Mouse (Mus musculus) cerebellum, adult 2 months (tissue): ENCODE data around the gene Cxcr5.

Experiments
- CTCF ChIP-seq: fragments of 200-500 bp; IDR thresholded peaks from 2 replicates; pipeline ENCODE4 v1.5.1; 2011; ENCODE audit warnings: low read depth, mild to moderate bottlenecking, control low read depth, low read length, moderate library complexity, borderline replicate concordance; ENCODE audit not compliant: insufficient read depth
- POLR2A ChIP-seq: fragments of 200-500 bp; IDR thresholded peaks from 2 replicates; pipeline ENCODE4 v1.6.1; 2011; ENCODE audit warnings: low read length, control low read depth, borderline replicate concordance; ENCODE audit not compliant: insufficient read depth

- TF ChIP-seq POLR2A (no peak), CTCF (no peak)
These were observed 78.1 kb downstream of the Cxcr5 start for GRCm38 (mm10) chr9:44483510-44484044.
